Mouse (Mus musculus) mammary gland, adult 2 months (tissue): ENCODE results near the gene Vmn2r31. TPM values are rescaled to one million over a fixed set of nuclear protein-coding genes. Genes with fewer than 3 reads are reported as not detected.

ENCODE experiments used
- polyA plus RNA-seq: library from polyadenylated mRNA; depleted of rRNA; stranded (reverse); fragments of >200 nt; gene quantifications from 2 replicates; pipeline ENCODE4 v1.2.3, GENCODE M21; 2012; ENCODE audit warnings: low replicate concordance; rRNA removed

The Vmn2r31 gene
- polyA plus RNA-seq: not detected in 2 replicates

GRCm38 (mm10) chr7:7399603-7400002 is at the start of gene Vmn2r31:
TSS of gene Vmn2r31 (minus strand) at chr7:7399703.

GRCm38 (mm10) chr7:7374431-7374830 is 25.1 kb downstream of the Vmn2r31 start, which contains the start of gene Gm45783:
TSS of gene Gm45783 (minus strand) at chr7:7374573.

GRCm38 (mm10) chr7:7337509-7337908 is 62.0 kb downstream of the Vmn2r31 start, which contains the start of gene Vmn2r30:
TSS of gene Vmn2r30 (minus strand) at chr7:7337609.

Other genes starting within 250 kb of the Vmn2r31 start
- 0.43 and 1.1 TPM in 2 replicates for gene Zfp418, start 228.4 kb downstream of the Vmn2r31 start, polyA plus RNA-seq
- gene Zfp772, start 189.7 kb downstream of the Vmn2r31 start, polyA plus RNA-seq: 0.74 and 2.7 TPM in 2 replicates
- gene Vmn2r29, start 152.4 kb downstream of the Vmn2r31 start, polyA plus RNA-seq: 0.19 and 0.22 TPM in 2 replicates
- 2.2 and 2.3 TPM in 2 replicates for gene Gm45844, start 121.4 kb downstream of the Vmn2r31 start, polyA plus RNA-seq
- 24.0 and 31.3 TPM in 2 replicates for gene Clcn4, start 98.9 kb downstream of the Vmn2r31 start, polyA plus RNA-seq
- not detected in 2 replicates for gene Vmn2r30, start 62.1 kb downstream of the Vmn2r31 start, polyA plus RNA-seq
- not detected in 2 replicates for gene Gm45783, start 25.1 kb downstream of the Vmn2r31 start, polyA plus RNA-seq
- gene Vmn2r32, start 80.3 kb upstream of the Vmn2r31 start, polyA plus RNA-seq: not detected in 2 replicates
- gene Vmn2r33, start 167.1 kb upstream of the Vmn2r31 start, polyA plus RNA-seq: not detected in 2 replicates